Mouse (Mus musculus): ENCODE data around the gene Cntnap4. TPM values are rescaled to one million over a fixed set of nuclear protein-coding genes. Genes with fewer than 3 reads are reported as not detected.
A peak's percentile ranks its signal among the peaks of the same experiment; 100 is the strongest.
"Not testable (repeated sequence)": the region's sequence is repeated elsewhere in the genome, so short reads cannot be mapped to it uniquely, and the experiment has no call there.

The Cntnap4 gene
- total RNA-seq, 2 experiments from 2014 or later, result not detected

DNA sequence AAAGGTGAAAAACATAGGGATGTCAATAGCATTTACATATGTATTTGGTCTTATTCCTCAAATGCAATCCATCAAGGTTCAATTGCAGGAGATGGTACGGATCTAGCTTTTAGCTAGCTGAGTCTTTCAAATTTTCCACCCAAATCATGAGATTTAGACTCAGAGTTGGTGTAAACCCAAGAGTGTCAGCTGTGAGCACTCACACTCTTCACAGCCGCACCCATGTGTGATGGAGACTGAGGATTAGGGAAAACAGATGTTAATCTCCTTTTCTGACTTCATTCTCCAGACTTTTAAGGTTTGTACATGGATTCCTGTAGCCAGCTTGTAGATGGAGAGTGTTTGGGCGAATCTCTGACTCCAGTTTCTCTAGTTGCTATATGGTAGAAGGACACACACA lies 147.1 kb downstream of the Cntnap4 start:
- no peak for DNase-seq
- intact Hi-C loops (cut with DNase I), result no loop called here

DNA sequence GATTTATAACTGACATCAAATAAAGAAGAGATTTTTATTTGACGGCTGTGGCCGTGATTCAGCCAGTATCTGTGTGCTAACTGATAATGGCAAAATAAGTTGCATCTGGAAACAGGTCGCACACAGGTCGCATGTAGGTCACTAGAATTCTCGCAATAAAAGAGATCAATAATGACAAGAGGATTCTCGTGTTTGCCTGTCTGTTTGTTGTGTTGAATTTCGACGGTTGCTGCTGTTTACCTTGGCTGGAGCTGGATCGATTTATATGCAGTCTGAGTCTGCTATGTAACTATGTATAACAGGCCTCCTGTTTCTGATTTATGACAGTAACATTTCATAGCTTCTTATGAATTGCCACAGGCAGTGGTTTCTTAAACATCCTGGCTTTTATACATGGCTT lies 155.1 kb downstream of the Cntnap4 start:
- no peak for DNase-seq
- intact Hi-C loops (cut with DNase I), result no loop called here

DNA sequence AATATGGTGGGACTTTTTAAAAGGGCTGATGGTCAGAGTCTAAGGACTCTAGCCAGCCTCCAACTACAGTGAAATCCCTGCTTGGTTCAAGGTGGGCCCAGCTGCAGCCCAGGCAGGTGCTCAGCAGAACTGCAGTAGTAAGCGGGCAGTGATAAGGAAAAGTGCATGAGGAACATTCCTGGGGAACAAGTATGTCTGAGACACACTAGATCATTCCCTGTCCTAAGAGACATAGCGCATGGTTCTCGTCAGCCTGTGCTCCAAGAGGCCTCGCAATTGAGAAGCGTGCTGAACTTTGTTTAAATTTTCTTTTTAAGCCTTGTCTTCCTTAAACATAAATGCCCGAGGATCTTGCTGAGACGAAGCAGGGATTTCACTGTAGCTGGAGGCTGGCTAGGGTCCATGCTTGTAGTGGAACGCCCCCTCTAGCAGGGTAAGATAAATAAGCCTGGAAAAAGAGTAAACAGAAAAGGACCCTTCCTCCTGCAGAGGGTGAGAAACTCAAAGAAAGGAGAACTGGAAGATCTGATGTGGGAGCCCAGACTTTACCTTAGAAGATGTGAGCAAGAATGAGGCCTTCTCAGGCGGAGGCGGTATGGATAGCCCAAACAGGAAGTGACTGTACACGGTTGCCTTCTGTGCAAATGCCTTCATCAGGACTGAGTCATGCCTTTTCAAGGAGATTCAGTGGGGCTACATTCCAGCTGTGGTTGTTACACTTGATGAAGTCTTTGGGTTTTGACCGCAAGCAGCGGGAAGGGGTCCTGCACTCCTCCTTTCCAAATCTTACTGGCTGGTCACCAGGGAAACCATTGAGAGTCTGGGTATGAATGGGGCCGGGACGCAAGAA lies 161.0 kb downstream of the Cntnap4 start:
- intact Hi-C loops (cut with DNase I), result no loop called here
- no peak for DNase-seq

DNA sequence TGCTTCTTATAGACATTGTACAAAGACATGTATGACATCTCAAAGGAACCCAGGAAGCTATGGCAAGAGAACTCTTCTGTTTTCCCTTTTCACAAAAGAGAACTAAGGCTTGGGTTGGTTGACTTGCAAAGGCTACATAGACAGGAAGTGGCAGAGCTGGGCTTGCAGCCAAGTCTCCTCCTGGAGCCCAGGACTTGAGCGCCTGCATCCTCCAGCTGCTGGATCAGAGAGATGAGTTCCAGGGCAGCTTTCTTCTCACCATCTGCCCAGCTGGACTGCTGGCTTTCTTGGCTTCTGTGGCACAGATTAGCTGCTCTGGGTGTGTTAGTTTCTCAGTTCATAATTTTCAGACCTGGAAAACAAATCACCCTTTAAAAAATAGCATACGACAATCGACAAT lies 165.7 kb downstream of the Cntnap4 start:
- intact Hi-C loops (cut with DNase I), result no loop called here
- no peak for DNase-seq

DNA sequence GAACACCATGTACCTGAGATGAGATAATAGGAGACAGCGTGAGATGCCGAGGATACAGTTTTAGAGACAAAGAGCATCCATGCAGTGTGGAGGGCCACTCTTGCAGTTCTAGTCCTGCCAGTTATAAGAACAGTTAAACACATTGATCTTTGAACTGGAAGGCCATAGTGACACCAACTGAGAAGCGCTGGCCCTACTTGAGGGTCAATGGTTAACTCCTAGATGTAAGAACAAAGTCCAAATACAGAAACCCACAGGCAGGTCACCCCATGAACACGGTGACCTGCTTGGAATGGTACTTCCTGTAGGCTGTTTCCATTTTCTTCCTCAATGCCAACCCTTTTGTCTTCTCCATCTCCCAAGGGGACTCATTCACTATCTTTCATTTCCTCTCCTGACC lies 173.5 kb downstream of the Cntnap4 start:
- intact Hi-C loops (cut with DNase I), result no loop called here
- no peak for DNase-seq

DNA sequence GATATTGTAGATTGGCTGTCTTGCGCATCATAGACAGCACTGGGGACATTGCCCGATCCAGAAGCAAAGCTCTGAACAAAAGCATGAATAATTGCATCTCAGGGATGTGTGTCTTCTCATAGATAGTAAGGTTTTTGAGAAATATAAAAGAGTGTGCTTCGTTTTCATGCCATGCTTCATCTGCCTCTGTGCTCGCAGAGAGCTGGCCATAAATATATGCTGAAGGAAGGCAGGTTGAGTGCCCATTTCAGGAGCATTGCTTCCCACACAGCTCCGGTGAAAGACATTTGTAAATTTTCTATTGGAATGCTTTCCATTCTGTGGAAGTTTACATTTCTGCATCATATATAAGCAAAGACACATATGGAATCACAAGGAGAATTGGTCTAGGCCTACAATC lies 177.5 kb downstream of the Cntnap4 start:
- DNase-seq, result no peak
- intact Hi-C loops (cut with DNase I), result no loop called here

DNA sequence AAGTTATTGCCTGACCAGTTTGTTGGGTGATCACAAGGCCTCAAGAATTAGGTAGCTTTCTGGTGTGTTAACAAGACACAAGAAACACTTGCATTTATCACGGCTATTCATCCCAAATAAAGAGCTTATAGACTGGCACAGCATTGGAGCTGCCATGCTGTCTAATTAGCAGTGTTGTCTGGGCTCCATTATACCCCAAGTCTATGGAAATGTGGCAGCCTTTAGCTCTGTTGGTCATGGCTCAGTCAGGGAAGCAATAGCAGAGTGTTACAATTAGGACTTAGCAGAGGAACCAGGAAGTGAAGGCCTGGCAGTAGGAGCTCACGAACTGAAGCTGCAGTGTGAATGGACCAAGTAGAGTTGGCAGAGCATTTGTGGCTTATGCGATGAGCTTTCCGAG lies 185.3 kb downstream of the Cntnap4 start:
- no peak for DNase-seq
- intact Hi-C loops (cut with DNase I), result no loop called here

DNA sequence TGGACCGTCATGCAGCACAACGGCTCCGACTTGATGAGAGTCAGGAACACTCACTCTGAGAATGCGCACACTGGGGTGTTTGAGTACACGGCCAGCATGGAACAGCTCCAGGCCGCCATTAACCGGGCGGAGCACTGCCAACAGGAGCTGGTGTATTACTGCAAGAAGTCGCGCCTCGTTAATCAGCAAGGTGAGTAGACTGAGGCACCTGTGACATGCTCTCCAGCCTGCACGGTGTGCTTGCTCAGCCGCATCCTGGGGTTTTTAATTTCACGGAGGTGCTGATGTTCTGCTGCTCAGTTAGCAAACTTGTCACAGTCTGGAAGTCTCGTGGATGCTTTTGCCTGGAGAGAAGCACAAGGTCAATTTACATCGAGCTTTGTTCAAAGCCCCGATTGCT lies 233.2 kb downstream of the Cntnap4 start:
- intact Hi-C loops (cut with DNase I), result no loop called here

DNA sequence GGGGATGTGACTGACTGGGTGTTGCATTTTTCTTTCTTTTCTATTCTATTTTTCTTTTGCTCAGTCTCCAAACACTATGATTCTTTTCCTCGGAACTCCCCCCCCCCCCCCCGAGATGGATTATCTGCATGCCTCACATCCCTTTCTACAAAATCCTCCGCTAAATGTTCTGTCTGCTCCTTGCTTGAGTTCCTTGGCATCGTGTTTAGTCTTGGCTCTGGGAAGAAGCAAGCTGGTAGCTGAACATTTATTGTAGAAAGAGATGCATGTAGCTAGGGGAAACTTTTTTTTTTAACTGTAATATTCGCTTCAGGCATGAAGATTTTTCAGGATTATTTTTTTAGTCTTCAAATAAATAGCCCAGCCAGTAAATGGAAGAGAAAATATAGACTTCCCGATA lies 239.5 kb downstream of the Cntnap4 start:
- no peak for DNase-seq
- intact Hi-C loops (cut with DNase I), result no loop called here

More for the DNA sequence above, 233.2 kb downstream of the Cntnap4 start:
- DNase-seq, result no peak

DNA sequence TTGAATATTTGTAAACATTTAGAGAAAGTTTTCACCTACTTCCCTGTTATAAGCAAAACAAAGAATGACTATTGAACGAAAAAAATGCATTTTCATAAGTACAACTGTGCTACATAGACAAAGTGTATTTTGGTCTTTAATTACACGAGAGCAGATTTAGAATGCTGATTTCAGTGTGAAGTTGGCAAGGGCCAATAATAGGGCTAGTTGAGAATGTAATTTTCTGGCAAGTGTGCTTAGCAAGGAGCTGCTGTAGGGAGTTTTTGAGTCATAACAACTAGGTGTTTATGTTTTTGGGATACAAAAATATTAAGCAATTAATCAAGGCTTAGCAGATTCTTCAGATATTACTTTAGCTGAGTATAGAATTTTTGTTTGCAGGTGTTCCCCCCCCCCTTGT lies 271.2 kb downstream of the Cntnap4 start:
- intact Hi-C loops (cut with DNase I), result no loop called here
- DNase-seq, result no peak

DNA sequence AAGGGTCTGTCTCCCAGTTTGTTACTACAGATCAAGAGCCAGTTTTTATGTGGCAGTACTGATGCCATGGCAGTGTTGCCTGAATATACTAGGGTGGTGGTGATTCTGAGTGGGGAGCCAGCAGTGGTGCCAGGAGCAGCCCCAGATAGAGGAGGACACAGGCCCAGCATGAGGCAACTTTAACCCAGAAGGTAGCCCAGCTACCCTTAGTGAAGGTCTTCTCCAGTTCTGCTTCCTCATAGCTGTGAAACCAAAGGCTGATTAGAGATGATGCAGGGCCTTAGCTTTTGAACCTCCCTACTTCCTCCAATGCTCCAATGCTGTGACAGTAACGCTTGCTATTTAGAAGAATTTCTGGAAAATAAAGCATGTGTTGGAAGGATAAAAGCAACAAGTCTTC lies 279.7 kb downstream of the Cntnap4 start:
- intact Hi-C loops (cut with DNase I); DNase-seq: not testable (repeated sequence)

DNA sequence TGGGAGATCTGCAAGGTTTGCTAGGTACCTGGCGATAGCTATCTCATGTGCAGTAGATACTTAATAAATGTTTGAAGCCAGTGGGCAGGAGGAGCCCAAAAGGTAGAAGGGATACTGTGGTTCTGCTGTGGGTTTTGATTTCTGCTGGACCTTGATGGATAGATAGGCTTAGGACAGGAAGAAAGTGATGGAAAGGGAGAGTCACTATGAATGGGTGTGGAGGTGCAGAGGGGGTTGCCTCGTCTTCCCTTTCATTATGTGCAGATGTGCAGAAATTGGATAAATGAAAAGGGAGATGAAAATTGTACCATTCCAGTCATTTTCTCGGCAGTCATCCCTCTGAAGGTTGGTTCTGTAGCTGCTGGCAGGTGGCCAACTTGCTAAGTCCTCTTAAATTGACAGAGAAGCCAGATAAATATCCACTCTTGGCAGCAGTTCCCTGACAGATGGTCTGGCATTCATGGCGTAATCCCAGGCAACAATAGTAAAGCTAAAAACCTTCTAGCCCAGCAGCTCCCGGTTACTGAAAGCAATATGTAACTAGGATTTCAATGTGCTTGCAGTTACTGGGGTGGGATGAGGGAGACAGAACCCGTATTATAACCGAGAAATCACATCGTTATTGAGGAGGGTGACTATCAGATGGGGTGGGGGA lies 336.7 kb downstream of the Cntnap4 start:
- peak in 1 of 2 experiments; percentile 1 for DNase-seq
- intact Hi-C loops (cut with DNase I), result no loop called here

DNA sequence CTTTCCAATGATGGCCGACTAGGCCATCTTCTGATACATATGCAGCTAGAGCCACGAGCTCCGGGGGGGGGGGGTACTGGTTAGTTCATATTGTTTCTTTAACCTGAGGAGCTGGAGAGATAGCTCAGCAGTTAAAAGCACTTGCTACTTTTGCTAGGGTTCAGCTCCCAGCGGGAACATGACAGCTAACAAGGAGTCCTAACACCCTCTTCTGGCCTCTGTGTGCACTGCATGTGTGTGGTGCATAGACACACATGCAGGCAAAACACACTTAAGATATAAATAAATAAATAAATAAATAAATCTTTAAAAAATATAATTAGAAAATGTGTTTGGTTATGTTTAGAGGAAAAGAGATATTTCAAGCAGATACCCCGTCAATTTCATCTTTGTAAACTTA lies 339.7 kb downstream of the Cntnap4 start:
- intact Hi-C loops (cut with DNase I), result no loop called here
- DNase-seq, result no peak

DNA sequence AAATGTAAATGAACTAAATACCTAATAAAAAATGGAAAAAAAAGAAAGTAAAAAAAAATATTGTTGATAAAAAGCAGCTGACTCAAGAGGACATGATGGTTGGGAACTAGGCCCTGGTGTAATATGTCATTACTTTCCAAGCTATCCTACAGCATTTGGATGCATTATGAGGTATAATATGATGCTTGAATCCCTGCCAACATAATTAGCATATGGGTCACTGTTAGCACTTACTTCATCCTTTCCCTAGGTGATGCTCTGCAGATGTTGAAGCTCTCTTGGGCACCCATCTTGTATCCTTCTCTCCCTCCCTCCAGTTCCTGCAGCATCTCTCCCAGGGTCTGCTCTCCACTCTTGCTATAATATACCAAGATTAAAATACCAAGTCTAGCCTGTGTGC lies 341.6 kb downstream of the Cntnap4 start:
- DNase-seq, result no peak
- intact Hi-C loops (cut with DNase I), result no loop called here

DNA sequence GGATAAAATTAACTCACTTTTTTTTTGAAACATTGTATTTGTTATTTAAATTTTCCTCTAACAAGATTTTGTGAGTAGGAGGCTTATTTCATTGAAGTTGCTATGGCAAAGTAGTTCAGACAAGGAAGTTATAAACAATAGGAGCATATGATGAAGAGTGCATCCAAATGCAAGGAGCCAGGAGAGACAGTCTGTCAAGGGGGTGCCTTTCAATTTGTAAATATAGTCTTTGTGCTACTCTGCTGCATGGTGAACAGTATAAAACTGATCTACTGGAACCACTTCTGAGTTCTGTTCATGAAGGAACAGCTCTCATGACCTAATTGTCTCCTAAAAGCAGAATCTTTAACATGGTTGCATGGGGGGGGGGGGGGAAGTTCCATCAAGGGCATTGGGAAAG lies 352.3 kb downstream of the Cntnap4 start:
- DNase-seq, result no peak
- intact Hi-C loops (cut with DNase I), result no loop called here

DNA sequence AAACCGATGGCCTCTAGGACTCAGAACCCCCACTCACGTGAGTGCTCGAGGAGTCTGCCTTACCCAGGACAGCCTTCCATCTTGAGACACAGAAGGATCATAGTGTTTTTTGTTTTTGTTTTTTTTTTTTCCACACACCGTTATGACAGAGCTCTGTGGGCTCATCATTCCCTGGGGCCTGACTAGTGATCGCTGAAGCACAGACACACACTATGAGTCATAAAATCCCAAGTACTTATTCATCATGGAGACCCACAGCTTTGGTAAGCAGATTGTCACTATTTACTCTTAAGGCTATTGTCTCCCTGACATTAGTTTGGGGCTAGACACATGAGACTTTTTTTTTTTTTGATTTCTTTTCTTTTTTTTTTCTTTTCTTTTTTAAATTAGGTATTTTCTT lies 352.9 kb downstream of the Cntnap4 start:
- no peak for DNase-seq
- intact Hi-C loops (cut with DNase I), result no loop called here
